Mouse (Mus musculus): ENCODE data around the gene Gm49318.
"Not testable (repeated sequence)": the region's sequence is repeated elsewhere in the genome, so short reads cannot be mapped to it uniquely, and the experiment has no call there.

Gm49318 gene

DNA sequence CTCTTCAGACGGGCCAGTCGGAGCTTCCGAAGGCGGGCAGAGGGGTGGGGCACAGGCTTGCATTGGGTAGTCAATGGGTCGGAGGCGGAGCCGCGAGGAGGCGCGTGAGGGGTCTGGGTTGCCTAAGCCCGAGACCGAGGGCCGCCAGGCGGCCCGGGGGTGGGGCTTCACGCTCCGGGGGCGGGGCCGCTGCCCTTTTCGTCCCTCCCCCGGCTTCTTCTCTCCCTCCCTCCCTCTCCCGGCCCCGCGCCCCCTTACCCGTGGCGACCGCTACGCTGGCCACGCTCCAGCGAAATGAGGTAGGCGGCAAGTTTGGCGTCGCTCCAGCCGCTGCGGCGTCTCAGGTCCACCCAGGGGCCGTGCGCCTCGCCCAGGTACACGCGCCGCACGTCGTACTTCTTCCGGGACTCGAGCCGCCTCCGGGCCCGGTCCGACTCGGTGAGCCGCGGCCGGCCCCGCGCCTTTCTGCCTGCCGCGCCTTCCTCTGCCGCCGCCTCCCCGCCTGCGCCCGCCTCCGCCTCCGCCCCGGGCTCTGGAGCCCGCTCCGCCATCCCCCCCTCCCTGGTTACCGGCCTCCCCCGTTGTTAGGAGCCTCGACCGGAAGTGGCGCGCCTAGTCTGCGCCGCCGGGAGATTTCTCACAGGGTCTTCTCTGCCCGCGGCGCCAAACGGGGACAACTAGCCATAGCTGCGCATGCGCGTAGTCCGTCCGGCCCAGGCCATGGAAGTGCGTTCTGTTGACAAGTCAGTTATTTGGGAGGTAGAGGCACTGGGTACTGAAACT, at the start of gene Gm49318, which contains the start of gene Zfp653:
TSS of gene Gm49318 (minus strand) at position 469 of the 783 bp plus-strand sequence.
TSS of gene Zfp653 (minus strand) at position 586 of the 783 bp plus-strand sequence.
- DNase-seq (ENCODE audit: low read depth, low spot score) = peak; percentile 90

- DNase-seq (ENCODE audit: low read depth, low spot score) = no peak
These were observed 48.5 kb upstream of the Gm49318 start for GRCm38 (mm10) chr9:22119543-22119942.

GRCm38 (mm10) chr9:22117754-22118456, 46.8 kb upstream of the Gm49318 start:
- peak; percentile 4 for DNase-seq (ENCODE audit: low read depth, low spot score)

DNA sequence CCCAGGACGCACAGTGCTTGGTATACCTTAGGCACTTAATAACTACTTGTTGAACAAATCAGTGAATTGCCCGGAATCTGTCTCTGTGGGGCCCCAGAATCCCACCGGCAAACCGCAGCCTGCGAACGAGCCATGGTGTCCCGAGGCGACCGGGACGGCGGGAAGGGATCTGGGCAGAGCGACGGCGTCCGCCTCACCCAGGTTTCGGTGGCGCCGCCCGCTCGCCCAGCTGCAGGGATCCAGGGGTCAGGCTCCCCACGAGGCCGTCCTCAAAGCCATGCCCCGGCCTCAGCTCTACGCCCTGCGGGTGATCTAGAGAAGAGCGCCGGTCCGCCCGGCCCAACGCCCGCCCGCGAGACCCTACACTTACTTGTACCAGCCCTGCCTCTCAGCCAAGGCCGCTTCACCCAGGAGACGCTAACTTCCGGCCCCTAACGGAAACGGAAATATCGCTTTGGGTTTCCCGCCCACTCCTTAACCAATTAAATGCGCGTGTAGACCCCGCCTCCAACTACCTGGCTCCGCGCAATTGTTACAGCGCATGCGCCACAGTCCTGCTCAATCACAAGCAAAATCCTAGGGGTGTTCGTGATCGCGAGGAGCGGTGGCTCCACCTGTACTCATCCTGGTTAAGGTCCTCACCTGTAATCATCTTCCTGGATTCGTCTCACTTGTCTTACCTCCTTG, 45.8 kb upstream of the Gm49318 start, which contains the start of gene Elof1:
TSS of gene Elof1 (minus strand) at position 433 of the 687 bp plus-strand sequence.
- DNase-seq (ENCODE audit: low read depth, low spot score) = peak; percentile 93

DNA sequence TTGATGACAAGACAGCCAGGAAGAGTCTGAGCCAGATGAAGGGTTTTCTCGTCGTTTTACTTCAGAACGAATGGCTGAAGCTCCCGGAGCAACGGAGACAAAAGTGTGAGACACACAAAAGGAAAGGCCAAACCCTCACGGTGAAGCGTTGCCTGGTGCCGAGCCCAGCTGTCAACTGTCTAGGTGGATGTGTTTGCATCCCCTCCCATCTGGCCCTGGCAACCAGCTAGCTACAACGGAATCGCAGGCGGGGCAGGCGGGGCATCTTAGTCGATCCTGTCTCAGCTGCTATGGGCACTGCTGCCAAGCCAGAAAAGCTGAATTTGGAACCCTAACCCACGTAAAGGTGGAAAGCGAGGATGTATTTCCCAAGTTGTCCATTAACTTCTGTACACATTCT, 45.0 kb upstream of the Gm49318 start:
- DNase-seq (ENCODE audit: low read depth, low spot score) = no peak

DNA sequence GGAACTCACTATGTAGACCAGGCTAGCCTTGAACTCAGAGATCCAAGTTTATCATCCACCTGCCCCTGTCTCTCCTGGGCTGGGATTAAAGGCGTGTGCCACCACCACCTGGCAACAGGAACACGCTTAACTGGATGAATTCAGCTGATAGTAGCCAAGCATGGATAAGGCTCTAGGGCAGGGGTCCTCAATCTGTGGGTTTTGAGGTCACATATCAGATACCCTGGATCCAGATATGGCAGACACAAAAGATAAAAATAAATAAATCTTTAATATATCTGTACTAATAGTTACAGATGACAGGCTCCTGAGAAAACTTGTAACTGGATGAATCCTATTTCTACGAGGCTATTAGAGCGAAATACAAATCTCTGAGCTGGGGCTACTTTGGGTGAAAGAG, 44.6 kb upstream of the Gm49318 start:
- DNase-seq (ENCODE audit: low read depth, low spot score) = no peak

GRCm38 (mm10) chr9:22108194-22108593, 37.1 kb upstream of the Gm49318 start:
- no peak for DNase-seq (ENCODE audit: low read depth, low spot score)

DNA sequence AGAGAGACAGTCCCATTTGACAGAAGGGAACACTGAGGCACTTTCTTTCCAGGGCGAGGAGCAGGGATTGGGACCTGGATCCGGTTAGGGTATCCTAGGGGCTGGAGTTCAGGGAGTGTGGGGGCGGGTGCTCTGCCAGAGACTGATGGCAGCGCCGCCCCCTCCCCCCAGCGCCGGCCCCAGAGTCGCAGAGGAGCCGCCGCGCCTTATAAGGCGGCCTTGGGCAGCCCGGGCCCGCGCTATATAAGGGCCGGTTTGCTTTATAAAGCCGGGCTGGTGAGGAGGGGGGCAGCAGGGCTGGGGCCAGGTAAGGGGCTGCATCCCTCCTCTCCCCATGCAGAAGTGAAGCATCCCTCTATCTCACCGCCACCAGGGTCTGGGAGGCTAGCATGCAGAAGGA, 28.9 kb upstream of the Gm49318 start:
- DNase-seq (ENCODE audit: low read depth, low spot score) = no peak

GRCm38 (mm10) chr9:22098993-22099696, 28.1 kb upstream of the Gm49318 start, which contains the start of gene Cnn1:
TSS of gene Cnn1 (plus strand) at chr9:22099216.
- no peak for DNase-seq (ENCODE audit: low read depth, low spot score)

DNA sequence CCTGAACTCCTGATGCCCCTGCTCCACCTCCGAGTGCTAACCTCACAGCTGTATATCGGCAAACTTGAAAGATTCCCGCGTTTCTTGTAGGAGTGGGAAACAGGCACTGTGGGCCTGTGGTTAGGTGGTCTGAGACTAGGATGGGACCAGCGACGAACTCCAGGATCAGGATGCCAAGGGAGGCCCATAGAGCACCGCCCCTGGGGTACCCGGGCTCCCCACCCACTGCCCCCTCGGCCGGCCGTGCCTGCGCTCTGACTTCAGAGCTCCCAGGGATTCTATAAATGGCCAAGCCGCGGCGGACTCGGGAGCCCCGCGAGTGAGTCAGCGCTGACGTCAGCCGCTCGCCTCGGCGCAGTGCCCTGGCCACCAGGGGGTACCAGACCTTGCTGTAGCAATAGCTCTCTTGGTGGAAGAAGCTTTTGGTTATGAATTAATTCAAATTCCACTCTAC, 24.8 kb upstream of the Gm49318 start:
- DNase-seq (ENCODE audit: low read depth, low spot score) = no peak

- DNase-seq (ENCODE audit: low read depth, low spot score) = no peak
These were observed 21.7 kb upstream of the Gm49318 start for GRCm38 (mm10) chr9:22092746-22093145.

DNA sequence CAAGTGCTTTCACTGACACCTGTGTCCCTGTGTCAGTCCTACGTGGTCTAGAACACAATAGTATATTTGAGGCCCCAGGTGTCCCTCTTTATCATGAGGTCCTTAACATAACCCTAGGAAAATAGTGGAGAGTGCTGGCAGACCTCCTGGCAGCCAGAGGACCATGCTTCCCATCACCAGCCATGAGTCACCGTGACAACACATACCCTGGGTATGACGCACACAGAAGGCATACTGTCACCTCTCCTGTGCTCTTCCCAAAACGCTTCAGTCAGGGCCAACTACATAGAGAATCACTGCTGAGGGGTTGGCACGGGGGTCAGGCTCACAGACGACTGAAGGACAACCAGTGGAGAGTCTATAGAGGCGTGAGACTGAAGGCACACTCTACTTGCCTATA, 18.9 kb upstream of the Gm49318 start:
- DNase-seq (ENCODE audit: low read depth, low spot score) = no peak

GRCm38 (mm10) chr9:22089281-22089680, 18.2 kb upstream of the Gm49318 start:
- no peak for DNase-seq (ENCODE audit: low read depth, low spot score)

DNA sequence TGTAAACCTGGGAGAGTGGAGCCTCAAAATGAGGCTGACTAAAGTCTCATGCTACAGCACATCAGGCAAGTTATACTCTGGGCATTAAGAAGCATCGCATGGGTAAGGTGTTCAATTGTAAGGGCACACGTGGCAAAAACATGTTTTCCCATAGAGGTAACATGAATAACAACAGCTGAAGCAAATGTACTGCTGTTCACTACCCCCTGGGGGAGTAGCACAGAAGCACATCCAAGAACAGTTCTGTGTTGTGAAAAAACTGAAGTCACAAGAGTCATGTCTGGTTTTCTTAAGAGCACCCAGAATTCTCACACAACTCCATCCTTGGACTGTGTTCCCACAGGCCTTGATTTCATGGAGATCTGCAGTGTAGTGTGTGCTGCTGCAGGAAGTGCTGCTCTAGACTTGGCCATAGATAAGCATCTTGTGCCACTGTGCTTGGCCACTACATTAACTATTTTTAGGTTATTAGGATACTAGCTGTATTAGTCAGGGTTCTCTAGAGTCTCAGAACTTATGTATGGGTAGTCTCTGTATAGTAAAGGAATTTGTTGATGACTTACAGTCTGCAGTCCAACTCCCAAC, 16.1 kb upstream of the Gm49318 start:
- no peak for DNase-seq (ENCODE audit: low read depth, low spot score)

GRCm38 (mm10) chr9:22086012-22086411, 15.0 kb upstream of the Gm49318 start:
- DNase-seq (ENCODE audit: low read depth, low spot score) = no peak

- DNase-seq (ENCODE audit: low read depth, low spot score) = peak; percentile 93
These were observed 14.2 kb upstream of the Gm49318 start, which contains the start of gene Ecsit for GRCm38 (mm10) chr9:22085022-22085834. TSS of gene Ecsit (minus strand) at chr9:22085438.

DNA sequence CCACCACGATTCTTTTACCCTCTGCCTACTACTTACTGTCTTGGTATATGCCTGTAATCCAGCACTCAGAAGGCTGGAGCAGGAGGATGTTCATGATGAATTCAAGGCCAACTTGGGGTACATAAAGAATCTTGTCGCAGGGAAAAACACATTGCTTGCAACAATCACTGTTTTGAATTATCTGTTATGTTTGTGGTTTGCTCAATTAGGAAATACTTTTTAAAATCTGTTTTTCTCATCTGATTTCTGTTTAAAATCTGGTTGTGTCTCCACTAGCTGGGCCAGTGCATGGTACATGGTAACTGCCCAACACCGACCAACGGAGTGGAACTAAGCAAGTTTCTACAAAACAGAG, 13.6 kb upstream of the Gm49318 start:
- DNase-seq (ENCODE audit: low read depth, low spot score) = no peak

DNA sequence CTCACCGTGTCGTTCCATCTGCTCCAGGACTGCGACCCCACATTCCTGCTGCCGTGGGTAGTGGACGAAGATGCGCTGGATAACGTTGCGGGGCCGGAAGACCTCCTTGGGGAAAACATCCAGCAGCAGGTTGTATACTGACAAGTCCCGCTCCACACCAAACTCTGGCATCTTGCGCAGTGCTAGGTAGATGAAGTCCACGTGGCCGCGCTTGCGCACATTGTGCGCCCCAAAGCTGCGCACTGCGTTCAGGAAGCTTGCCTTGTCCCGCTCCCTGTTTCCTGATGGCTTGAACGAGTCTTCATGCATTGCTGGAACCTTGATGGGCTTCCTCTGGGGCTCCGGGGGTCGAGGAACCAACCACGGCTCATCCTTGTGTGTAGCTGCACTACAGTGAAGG, 5.2 kb upstream of the Gm49318 start:
- no peak for DNase-seq (ENCODE audit: low read depth, low spot score)

GRCm38 (mm10) chr9:22075778-22076177, 4.7 kb upstream of the Gm49318 start:
- DNase-seq (ENCODE audit: low read depth, low spot score) = not testable (repeated sequence)

DNA sequence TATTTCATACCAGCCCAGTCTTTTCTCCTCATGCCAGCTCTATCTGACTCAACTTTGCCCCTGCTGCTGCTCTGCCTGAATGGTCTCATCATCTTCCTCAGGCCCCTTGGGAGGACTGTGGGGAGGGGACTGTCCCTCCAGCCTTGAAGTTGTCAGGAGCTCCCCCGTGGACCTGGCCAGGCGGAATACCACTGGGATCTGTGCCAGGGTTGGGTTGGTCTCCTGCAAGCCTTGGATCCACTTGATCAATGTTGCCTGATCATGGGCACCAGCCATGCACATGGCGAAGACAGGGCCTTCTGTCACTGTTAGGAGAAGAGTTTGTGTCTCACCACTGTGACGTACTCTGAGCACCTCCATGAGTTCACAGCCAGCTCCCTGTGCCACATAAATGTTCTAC, 1.2 kb upstream of the Gm49318 start:
- DNase-seq (ENCODE audit: low read depth, low spot score) = no peak
